Mouse (Mus musculus): ENCODE data around the gene Fam71a.
A peak's percentile ranks its signal among the peaks of the same experiment; 100 is the strongest.

The Fam71a gene

DNA sequence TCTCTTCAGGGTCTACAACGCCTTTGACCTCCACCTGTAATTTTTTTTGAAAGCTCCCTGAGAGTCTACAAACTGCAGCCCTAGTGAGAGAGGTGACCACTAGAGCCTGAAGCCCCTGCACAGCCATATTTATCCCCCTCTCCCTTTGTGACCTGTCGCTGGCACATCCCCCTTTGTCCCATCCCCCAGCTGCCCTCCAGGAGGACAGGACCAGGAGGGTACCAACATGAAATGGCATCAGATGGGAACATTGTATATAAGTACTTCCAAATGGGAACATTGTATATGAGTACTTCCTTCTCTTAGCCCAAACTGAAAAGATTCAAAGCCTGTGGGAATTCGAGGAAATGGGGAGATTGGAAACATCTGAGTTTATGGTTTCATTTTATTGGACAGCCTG, at the start of gene Fam71a:
TSS of gene Fam71a (minus strand) at position 101 of the 400 bp plus-strand sequence.
- DNase-seq: no peak

DNA sequence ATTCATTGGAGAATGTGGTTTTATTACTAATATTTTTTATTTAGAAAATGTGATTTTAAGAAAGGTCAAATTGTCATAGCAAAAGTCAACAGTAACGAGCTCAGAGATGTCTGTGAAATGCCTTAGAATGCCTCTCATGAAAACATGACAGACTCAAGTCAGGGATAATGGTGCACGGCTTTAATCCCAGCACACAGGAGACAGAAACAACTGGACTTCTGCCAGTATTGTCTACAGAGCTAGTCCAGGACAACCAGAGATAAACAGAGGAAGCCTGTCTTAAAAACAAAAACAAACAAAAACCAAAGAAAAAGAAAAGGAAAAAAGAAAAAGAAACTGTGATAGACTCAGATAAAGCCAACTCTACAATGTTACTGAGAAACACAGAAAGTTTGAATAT, 46.5 kb upstream of the Fam71a start:
- DNase-seq: no peak

DNA sequence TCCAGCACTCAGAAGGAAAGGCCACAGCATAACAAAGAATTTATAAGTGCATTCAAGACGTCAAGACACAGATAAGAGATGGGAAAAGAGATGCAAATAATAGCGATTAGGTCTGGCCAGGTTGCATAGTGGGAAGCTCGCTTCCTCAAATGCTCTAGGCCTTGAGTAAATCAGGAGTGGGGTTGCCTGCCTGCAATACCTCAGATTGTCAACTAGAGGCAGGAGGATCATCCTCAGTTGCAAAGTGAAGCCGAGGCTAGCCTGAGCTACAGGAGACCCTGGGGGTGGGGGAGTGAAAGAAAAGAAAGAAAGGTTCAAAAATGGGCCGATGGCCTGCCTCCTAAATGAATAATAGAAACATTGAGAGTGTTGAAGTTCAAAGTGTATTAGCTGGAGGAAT, 41.2 kb upstream of the Fam71a start:
- DNase-seq: no peak

DNA sequence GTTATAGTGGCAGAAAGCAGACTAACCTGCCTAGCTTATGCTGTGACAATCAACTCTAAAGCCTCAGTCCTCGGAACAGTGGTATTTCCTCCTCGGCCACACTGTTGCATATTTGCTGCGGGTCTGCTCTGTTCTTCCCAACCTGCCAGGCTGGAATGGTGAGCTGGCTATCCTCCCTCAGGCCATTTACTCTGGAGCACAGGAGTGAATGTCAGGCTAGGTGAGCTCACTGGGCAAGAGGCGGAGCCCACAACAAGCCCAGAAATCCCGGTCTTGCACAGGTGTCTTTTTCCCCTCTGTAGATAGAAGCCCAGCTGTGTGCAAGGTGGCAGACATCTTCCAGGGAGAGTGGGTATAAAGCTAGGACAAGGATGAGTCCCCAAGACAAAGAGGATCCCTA, 40.3 kb upstream of the Fam71a start:
- DNase-seq: no peak

DNA sequence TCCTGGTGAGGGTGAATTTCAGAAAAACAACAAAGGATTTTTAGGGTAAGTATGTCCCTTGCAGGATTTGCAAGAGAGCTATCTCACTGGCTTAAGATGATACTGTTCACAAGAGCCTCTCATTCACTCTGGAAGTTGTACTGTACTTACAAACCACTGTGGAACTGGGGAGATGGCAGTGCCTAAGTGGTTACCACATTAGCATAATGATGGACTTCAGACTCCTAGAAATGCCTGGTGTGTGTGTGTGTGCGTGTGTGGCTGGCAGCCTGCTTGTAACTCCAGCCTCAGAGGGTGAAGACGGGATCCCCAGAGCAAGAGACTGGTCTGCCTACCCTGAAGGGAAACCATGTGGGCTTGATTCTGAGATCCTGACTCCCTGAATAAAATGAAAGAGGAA, 38.9 kb upstream of the Fam71a start:
- no peak for DNase-seq

DNA sequence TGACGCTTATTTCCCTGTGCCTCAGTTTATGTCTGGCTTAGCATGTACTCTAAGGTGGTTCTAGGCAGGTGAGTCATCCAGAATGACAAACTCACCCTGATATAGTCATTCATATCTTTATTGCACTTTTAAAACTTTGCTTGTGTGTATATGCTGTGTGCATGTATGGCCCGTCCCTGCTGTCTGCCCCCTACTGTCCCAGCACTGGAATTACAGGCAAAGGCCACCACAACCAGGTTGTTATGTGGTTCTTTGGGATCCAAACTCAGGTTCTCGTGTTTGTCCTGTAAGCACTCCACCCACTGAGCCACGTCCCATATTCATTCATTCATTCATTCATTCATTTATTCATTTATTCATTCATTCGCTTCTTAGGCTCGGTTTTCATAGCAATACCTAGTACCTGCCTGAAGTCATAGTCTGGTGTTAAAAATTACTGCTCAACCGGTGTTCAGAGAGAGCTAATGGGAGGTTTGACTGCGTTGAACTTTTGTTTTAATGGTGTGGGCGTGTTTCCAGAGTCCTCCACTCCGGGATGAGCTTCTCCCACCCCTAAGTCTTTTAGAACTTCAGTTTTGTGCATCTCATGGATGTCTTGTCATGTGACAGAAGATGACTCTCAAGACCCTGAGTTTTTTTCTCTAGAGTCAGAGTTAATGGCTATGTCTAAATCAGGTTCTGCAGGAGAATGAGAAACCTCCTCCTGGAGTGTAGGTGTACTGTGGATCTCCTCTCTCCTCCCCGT, 37.8 kb upstream of the Fam71a start:
- DNase-seq: no peak

DNA sequence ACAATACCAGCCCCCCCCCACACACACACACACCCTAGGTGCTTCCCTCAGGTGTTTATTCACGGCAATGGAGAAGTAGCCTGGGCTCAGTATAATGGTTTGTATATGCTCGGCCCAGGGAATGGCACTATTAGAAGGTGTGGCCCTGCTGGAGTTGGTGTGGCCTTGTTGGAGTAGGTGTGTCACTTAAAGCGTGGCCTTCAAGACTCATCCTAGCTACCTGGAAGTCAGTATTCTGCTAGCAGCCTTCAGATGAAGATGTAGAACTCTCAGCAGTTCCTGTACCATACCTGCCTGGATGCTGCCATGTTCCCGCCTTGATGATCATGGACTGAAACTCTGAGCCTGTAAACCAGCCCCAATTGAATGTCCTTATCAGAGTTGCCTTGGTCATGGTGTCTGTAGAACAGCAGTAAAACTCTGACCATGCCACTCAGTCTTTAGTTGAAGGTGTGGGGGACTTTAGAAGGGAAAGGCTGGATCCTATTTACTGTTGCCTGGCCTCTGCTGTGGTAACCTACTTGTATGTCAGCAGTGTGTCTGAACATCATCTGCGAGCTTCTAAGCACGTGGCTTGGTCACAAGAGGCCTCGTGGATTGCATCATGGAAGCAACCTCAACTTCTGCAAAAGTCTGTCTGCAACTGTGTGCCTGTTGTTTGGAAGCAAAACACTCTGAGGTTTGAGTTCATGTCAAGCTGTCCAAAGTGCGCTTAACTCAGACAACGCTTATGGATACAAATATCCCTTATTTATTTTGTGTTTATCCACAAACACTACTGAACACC, 36.4 kb upstream of the Fam71a start:
- peak in 1 of 2 experiments; percentile 34 for DNase-seq

DNA sequence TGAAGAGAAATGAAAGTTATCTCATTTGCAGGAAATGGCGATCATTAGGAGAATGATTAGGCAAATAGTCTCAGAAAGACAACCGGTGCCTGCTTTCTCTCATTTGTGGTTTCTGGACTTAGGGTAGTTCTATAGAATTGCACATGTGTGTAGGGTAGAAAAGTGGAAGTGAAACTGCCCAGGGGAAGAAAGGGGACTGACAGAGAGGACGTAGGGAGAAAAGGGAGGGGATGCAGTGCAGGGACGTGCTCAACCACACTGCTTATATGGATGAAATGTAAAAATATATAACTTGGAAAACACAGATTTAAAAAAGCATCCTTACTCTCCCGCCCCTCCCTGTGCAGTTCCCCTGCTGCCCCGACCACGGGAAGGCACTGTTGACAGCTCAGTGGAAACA, 33.3 kb upstream of the Fam71a start:
- peak; percentile 72 to 77 for DNase-seq

DNA sequence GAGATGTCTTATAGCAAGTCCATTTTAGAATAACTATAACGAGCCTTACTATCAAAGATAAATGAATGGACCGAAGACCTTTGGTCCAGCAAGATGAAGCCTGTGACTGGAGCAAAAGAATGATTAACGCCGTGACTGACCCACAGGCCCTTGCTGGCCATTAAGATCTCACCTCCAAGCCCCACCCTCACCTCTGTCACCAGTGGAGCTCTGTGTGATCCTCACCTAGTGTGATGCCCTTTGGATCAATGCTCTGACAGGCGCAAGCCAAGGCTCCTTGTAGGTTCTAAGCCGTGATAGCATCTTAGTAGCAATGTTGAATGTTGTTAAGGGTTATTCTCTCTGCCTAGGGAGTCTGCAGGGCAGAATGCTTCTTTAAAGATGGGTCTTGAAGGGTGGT, 31.4 kb upstream of the Fam71a start:
- no peak for DNase-seq

DNA sequence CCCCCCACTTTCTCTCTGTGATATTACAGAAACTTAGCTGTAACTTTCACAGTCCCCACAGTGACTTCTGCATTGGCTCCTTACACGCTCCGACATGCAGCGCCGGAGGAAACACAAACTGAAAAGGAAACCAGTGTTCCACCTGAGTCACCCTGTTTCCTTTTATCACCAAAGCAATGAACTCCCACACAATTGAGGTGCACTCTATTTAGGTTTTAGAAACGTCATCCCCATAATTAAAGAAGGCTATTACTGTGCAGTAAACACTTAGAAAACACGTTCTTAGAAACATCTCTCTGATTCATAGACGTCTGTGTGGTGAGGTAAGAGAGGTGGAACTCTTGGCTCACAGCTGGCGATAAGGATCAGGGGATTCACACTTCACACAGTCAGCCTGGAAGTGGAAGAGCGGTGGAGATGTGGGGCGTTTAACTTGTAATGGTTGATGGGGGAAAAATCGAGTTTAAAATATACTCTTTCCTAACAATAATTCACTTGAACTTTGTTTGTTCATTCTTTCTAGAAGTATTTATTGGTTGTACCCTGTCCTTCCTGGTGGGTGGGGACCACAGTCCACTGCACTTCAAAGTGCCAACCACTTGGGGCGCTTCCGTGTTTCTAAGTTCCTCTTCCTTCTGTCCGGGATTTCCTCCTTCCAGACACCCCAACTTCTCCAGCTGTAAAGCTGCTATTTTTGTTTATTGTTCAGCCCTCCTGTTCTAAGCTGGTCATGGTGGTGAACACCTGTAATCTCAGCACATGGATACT, 29.2 kb upstream of the Fam71a start:
- DNase-seq: peak; percentile 70 to 76

DNA sequence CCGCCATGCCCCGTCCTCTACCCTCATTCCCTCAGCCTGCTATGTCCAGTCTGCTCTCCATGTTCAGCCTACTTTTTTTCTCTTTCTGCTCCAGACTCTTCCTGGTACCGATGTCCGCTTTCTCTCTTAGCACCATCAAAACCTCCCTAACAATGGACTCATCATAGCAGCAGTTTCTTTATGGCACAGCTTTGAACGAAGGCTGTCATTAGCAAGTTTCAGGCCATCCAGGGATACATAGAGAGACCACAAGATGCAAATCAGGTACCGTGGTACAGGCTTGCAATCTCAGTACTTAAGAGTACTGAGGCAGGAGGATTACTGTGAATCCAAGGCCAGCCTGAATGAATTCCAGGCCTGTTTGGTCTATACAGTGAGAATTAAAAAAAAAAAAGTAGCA, 28.1 kb upstream of the Fam71a start:
- no peak for DNase-seq

DNA sequence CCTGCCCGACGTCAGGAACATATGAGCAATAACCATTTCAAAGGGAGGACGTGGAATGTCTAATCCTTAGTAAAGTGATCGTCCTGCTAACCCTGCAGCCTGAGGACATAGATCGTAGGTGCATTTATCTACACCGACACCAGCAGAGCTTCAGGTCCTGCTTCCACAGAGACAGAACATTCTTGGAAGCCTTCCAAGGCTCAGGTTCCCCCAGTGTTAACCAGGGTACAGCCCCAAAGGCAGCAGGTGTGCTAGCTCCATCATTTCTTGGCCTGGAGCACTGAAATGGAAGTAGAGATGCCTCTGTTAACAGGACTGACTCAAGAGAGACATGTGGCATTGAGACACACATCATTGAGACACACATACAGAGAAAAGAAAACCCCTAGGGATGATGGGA, 27.6 kb upstream of the Fam71a start:
- DNase-seq: no peak

DNA sequence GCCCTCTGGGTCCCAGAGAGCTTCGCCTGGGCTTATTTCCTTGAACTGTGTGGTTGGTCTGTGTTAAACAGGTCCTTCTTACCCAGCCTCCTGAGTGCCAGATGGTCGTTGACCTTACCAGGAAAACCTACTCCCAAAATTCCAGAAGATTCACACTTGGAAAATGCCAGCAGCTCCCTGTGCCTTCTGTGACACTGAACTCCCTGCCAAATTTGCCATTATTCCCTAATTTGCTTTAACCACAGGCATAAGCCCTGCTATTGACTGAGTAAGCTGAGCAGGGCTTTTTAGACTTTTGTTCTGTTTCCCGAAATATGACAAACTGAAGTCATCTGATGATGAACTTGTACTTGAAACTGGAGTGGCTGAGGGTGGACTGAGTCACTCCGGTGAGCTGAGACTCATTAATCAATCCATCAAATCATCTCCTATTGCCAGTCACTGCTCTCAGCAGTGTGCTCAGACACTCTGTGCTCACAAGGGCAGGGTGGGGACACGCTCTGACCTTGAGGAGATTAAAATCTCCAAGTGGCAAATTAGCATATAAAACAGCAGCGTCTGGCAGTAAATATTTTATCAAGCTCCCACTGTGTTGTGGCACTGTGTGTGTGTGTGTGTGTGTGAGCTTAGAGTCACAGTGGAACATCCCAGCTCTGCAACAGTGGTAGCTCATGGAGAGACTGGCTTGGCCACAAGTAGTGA, 25.2 kb upstream of the Fam71a start:
- no peak for DNase-seq

DNA sequence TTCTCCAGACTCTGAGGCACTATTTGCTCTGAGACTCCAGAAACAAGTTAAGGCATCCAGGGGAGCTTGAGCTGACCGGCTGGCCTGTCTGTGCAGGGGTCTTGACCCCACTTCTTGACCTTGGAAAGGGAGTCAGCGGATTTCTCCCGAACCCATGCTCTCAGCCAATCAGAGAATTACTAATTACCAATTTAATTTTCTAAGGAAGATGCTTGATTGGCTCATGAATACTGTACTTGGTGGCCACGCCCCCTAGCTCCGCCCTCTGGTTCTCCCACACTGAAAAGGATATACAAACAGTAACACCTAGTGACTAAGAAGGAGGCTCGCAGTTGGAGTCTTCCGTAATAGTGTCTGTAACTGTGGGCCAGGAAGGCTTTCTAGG, 21.8 kb upstream of the Fam71a start:
- peak; percentile 63 to 64 for DNase-seq

DNA sequence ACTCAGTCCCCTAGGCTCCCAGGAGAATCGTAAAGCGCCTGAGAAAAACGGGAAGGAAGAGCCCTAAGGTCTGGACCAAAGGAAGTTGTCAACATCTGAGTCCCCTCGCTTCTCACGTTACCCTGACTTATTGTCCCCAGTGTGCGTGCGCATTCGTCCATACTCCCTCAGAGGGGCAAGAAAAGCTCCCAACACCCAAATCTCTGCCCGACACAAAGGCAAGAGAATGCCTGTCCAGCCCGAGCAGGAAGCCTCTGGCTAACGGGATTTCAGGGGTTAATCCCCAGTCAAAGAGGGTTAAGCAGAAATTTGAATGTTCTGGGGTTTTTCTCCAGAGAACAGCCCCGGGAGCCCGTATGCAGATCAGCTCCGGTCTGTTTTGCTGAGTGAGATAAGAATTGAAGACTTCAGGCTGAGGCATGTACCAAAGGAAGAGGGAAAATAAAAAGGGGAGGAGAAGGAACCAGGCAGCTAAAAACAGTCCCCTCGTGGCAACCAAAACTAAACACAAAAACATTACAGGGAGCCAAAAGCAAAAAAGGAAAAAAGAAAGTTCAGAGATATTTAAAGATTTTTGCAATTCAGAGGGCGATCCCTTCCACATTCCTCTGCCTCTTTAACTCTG, 21.3 kb upstream of the Fam71a start:
- peak; percentile 50 to 51 for DNase-seq

DNA sequence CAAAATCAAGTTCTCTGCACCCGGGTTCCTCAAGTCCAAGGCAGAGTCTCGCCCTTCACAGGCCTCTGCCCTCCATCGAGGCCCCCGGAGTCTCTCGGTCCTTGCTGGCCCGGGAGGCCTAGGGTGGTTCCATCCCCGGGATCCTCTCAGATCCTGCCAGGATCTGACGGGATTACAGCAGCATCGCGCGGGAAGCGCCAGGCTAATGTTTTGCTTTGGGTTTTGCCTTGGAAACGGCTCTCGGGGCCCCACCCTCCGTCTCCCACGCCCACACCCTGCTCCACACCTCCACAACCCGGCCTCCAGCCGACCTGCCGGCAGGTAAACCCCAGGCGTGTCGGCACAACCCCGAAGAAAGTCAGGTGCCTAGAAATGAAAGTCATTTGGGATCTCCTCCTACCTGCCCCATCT, 20.2 kb upstream of the Fam71a start:
- DNase-seq: peak; percentile 53 to 59

DNA sequence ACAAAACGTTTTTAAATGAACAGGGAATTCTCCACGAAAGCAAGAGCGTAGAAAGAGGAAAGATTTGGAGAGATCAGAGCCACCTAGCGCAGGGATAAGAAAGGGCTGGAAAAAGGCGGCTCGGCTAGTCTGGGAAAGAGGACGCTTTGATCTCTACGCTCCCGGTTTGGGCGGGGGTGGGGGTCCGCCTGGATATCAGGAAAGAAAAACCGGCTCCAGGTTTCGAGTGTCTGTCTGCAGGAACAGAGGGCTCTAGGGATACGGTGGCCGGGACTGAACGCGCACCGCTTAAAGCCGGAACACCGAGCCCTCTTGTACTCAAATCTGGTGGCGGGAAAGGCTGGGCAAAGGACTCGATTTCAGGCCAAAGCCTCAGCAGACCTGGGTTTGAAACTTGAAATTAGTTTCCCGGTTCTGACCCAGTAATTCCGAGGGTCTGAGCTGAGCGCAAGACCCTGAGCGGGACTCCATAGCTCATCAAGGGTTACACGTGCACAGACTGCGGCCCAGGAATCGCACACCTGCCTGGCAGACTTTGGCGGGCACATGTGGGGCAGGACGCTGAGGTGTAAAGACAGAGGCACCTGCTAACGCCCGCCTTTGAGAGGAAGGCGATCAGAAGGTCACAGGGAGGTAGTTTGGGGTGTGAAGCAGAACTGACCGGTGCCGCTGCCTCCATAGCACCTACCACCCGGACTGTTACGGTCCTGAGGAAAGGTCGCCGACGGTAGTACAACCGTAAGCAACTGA, 19.6 kb upstream of the Fam71a start:
- DNase-seq: peak; percentile 44 to 49

DNA sequence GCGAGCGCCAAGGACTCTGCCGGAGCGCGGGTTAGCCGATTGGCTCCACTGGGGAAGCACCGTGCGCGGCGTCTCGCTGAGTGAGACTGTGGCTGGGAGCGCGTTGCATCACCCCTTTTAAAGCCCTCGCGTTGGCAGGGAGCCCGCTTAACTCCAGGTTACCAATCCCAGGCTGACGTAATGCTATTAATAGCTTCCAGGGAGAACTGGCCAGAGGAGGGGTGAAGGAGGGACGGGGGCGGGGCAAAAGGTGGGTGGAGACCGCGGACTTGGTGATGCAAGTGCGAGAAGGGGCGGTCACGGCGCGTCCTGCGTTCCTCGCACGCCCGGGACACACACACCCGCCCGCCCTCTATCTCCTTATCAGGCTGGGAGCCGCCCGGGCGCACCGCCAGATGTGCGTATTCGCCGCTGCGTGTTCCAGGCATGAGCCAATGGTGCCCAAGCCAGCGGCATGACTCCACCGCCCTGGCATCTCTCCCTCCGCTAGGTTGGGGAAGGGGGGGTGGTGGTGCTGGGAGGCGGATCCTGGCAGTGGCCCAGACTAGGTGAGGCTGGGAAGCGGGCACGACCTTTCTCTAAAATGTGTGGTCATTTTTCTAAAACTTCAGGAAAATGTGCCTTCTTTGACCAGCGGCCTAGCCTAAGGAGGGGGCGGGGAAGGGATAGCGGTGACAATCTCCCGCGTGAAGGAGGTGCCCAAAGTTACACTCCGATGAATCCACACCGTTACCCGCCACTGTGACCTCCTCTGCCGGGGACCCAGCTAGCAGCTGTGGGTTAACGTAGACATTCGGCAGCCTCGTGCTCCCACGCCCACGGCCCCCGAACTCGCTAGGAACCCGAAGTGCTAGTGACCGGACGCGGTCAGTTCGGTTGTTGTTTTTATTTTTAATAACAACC, 18.8 kb upstream of the Fam71a start:
- peak; percentile 74 to 75 for DNase-seq

DNA sequence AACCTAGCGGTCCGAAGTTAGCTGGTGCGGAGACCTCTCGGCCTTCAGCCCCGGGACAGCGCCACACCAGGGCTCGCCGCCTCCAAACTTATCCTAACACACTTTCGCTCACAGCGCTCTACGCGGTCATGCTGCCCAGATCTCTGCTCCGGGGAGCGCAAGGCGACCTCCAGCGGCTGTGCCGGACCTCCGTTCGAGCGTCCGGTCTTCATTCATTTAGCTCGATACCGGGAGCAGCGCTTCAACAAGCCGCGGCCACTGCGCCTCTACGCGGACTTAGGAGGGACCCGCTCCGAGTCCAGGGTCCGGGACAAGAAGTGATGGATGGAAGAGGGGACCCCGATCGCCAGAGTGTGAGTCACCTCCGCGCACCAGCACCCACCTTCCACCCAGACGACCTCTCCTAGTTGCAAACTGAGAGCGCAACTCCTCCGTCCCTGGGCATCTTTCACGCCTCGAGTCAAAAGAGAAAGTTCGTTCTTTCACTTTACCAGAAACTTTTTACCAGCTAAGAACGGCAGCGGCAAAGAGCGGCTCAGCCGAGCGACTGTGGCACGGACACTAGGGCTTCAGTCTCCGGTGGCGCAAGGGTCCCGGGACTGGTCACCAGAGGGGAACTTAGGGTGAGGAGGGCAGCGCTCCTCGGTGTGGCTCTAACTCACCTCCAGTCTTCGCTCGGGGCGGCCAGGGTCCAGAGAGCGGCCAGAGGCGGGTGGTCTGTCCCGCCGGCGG, 18.0 kb upstream of the Fam71a start:
- peak; percentile 50 to 54 for DNase-seq

Data from B cell, adult 2 months (primary cell).